In the genomic region with DNA sequence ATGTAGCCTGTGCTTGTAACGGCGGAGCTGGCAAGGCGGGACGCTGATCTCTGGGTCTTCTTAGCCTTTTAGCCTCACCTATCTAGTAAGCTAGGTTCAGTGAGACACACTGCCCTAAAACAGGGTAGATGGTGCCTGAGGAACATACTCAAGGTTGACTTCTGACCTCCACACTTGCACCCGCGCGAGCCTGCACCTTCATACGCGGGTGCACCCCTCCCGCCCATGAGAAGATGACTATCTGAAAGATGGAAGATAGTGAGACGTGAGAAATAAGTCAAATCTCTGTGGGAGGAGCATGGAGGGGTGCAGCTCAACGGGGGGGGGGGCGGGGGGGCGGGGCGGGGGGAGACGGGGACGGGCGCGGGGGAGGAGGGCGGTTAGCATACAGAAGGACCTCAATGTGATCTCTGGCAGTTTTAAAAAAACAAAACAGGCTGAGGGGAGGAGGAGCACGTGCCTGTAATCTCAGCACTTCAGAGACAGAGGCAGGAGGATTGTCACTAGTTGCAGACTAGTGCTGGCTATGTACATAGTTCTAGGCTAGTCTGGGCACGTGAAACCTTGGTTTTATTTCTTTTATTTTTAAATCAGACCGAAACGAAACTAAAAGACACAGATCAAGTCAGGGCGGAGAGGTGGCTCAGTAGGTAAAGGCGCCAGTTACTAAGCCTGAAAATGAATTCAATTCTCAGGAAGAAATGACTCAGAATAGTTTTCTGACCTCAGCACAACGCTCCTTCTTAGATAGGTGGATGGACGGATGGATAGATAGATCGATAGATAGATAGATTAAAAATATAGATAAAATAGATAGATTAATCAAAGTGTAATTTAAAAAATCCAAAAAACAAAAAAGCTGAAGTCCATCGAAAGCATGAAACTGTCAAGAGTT, we compare ENCODE assay signal across 8 mouse cellular contexts. TPM values are rescaled to one million over a fixed set of nuclear protein-coding genes. Genes with fewer than 3 reads are reported as not detected.
DNase-seq lines count a peak whose midpoint lies in the region; ATAC-seq and TF ChIP-seq lines count a peak whose summit lies in the region.

No protein-coding gene starts in this region.

- no peak for TF ChIP-seq POLR2A in kidney, adult 2 months (IDR thresholded peaks at IDR 0.05; ENCODE audit: low read depth, low read length)

- no peak for TF ChIP-seq EP300 in heart, postnatal 0 days (IDR thresholded peaks at IDR 0.05; ENCODE audit: low read depth)

- H3K27ac ChIP-seq in kidney, adult 2 months (ENCODE audit: insufficient read depth, low read depth, low read length) = 0 out of 2 replicates have a peak overlapping the region, but pooled peaks have one; percentile 39
- H3K27ac ChIP-seq in heart, postnatal 0 days (ENCODE audit: low read depth) = peak overlapping the region; percentile 50

- peak overlapping the region; percentile 84 for H3K4me2 ChIP-seq in heart, postnatal 0 days (ENCODE audit: low read depth, low read length)

- H3K9ac ChIP-seq in heart, postnatal 0 days (replicated peaks; ENCODE audit: low read depth, low read length) = no peak overlapping the region

- no peak for TF ChIP-seq CTCF in kidney, adult 2 months (conservative IDR thresholded peaks at IDR 0.05; ENCODE audit: insufficient read depth, insufficient read length, low read depth, low read length)
- TF ChIP-seq CTCF in heart, postnatal 0 days (IDR thresholded peaks at IDR 0.05; ENCODE audit: low read depth) = no peak

- no peaks in the 10 kb centered on the region for H3K36me3 ChIP-seq in kidney, adult 2 months (ENCODE audit: control insufficient read depth, insufficient read depth, low read length)
- no peaks in the 10 kb centered on the region; the same call in 1 of the 2 replicates for H3K36me3 ChIP-seq in heart, postnatal 0 days (replicated peaks; ENCODE audit: control insufficient read depth, insufficient read depth, low read length)

- DNase-seq in kidney, adult 2 months = no peak
- DNase-seq in kidney, postnatal 25 days = no peak
- peak; percentile 40 for DNase-seq in MN1 (ENCODE audit: low spot score)
- peak; percentile 26 for DNase-seq in heart, postnatal 0 days (ENCODE audit: low spot score)
- peak; percentile 13 for DNase-seq in lung, postnatal 25 days (ENCODE audit: low spot score)
- DNase-seq in thymus, postnatal 36 days = peak; percentile 30 to 47
- no peak for DNase-seq in gastrocnemius, postnatal 10 days
- no peak for DNase-seq in cerebellum, adult 11 months

- peak overlapping the region; percentile 44; the same call in 1 of the 2 replicates for H3K4me3 ChIP-seq in kidney, adult 2 months (ENCODE audit: insufficient read depth, low read depth, low read length)
- H3K4me3 ChIP-seq in heart, postnatal 0 days (ENCODE audit: low read depth, low read length) = peak overlapping the region; percentile 83

- WGBS in kidney, adult 2 months = 21% methylated on average over 30 of the region's 30 CpGs
- WGBS in heart, postnatal 0 days = 28% methylated on average over 25 of the region's 30 CpGs

- H3K27me3 ChIP-seq in kidney, adult 2 months (replicated peaks; ENCODE audit: control insufficient read depth, insufficient read depth, low read length) = no peaks in the 10 kb centered on the region
- no peaks in the 10 kb centered on the region for H3K27me3 ChIP-seq in heart, postnatal 0 days (ENCODE audit: control insufficient read depth, insufficient read depth, low read length)

- H3K9me3 ChIP-seq in heart, postnatal 0 days (replicated peaks; ENCODE audit: control insufficient read depth, low read length) = no peaks in the 10 kb centered on the region

- ATAC-seq in heart, postnatal 0 days (ENCODE audit: insufficient read depth, low read depth) = no peak

- H3K4me1 ChIP-seq in kidney, adult 2 months (ENCODE audit: control insufficient read depth, insufficient read depth, low read length) = peaks cover 10% of the 10 kb centered on the region
- H3K4me1 ChIP-seq in heart, postnatal 0 days (ENCODE audit: control insufficient read depth, insufficient read depth) = peaks cover 25% of the 10 kb centered on the region

RNA-seq across cellular contexts. Expression of gene Cmtm6, which starts 0.8 kb away (rescaled TPM):
- 68.7 and 70.5 TPM in 2 replicates for polyA plus RNA-seq in kidney, adult 2 months (2012; rRNA removed)
- 22.8 and 30.1 TPM in 2 replicates for total RNA-seq in heart, postnatal 0 days (2014; rRNA removed; ENCODE audit: low replicate concordance)
- 29.9 and 33.8 TPM in 2 replicates for polyA plus RNA-seq in heart, postnatal 0 days (2015; fragmentation: Nextera tagmentation; extraction: Ambion mirVana)
- total RNA-seq in gastrocnemius, postnatal 10 days (2021) = 10 to 100 TPM; 15.9 to 18.8 TPM

RNA-seq across cellular contexts. Expression of gene Dync1li1, which starts 41.6 kb away (rescaled TPM):
- 21.3 and 24.6 TPM in 2 replicates for polyA plus RNA-seq in kidney, adult 2 months (2012; rRNA removed)
- total RNA-seq in heart, postnatal 0 days (2014; rRNA removed; ENCODE audit: low replicate concordance) = 76.0 and 84.0 TPM in 2 replicates
- 70.5 and 75.2 TPM in 2 replicates for polyA plus RNA-seq in heart, postnatal 0 days (2015; fragmentation: Nextera tagmentation; extraction: Ambion mirVana)
- 10 to 100 TPM; 37.9 to 38.4 TPM for total RNA-seq in gastrocnemius, postnatal 10 days (2021)

RNA-seq across cellular contexts. Expression of gene Cmtm7, which starts 51.5 kb away (rescaled TPM):
- polyA plus RNA-seq in kidney, adult 2 months (2012; rRNA removed) = 58.2 and 61.0 TPM in 2 replicates
- 145 and 181 TPM in 2 replicates for total RNA-seq in heart, postnatal 0 days (2014; rRNA removed; ENCODE audit: low replicate concordance)
- polyA plus RNA-seq in heart, postnatal 0 days (2015; fragmentation: Nextera tagmentation; extraction: Ambion mirVana) = 85.7 and 89.6 TPM in 2 replicates
- 10 to 100 TPM; 14.1 to 16.7 TPM for total RNA-seq in gastrocnemius, postnatal 10 days (2021)

Comparison
In these comparisons a context has a peak if more than half of its experiments do, and no peak if none do; other contexts are left out.
1. DNase-seq: peak in MN1 (single experiment), heart, postnatal 0 days (single experiment), lung, postnatal 25 days (single experiment) and thymus, postnatal 36 days (2 of 2); none in kidney, adult 2 months (single experiment), kidney, postnatal 25 days (0 of 2), gastrocnemius, postnatal 10 days (single experiment) and cerebellum, adult 11 months (single experiment).